Mouse (Mus musculus) forebrain, embryonic 10.5 days (tissue): Measurements from ENCODE around the gene Myo6. TPM values are rescaled to one million over a fixed set of nuclear protein-coding genes. Genes with fewer than 3 reads are reported as not detected.

Experiments used
- polyA plus RNA-seq: library from polyadenylated mRNA; unstranded; fragments of >200 nt; fragmentation: Nextera tagmentation; extraction: Ambion mirVana; gene quantifications from 2 replicates; pipeline ENCODE4 v1.2.1, GENCODE M21; 2016

The Myo6 gene
- polyA plus RNA-seq, 1 experiment from 2014 or later, result 7.2 TPM

Other genes with a start within 250 kb of the Myo6 start
- gene Filip1, start 152.2 kb upstream of the Myo6 start, polyA plus RNA-seq, result 11.9 and 16.3 TPM in 2 replicates
- gene Senp6, start 98.1 kb upstream of the Myo6 start, polyA plus RNA-seq, result 40.8 and 48.4 TPM in 2 replicates